31 mouse cellular contexts compared by ENCODE assay signal in the genomic region with DNA sequence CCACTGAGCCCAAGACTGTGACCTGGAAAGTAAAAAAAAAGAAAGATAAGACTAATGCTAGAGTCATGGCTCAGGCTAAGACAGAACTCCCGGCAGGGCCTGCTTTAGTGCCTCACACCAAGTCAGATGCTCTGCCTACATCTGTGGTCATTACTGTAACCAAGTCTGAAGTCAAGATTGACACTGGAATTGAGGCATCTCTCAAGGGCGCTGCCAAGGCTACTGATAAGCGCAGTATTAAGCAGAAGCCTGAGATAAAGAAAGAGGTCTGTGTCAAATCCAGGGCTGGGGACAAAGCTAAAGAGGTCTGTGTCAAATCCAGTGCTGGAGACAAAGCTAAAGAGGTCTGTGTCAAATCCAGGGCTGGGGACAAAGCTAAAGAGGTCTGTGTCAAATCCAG. TPM values are rescaled to one million over a fixed set of nuclear protein-coding genes. Genes with fewer than 3 reads are reported as not detected.
"Had no signal": no experiment of that assay in that cellular context is flagged by ENCODE, and none has a peak within 500 bp of the region (broad histone marks: within the 10 kb centered on the region; RNA-seq: fewer than 3 reads in every experiment).

No protein-coding gene starts in this region.

RNA-seq across cellular contexts. Expression of gene Tmsb15a, which starts 20.3 kb away (rescaled TPM):
- total RNA-seq: common myeloid progenitor, adult 5-6 weeks; gastrocnemius, adult 18-20 months; gastrocnemius, adult 2 months; gastrocnemius, adult 8-10 months; gastrocnemius, postnatal 10 days; gastrocnemius, postnatal 14 days; gastrocnemius, postnatal 25 days; gastrocnemius, postnatal 36 days; gastrocnemius, postnatal 4 days; granulocyte monocyte progenitor cell, adult 5-6 weeks; heart, adult 18-20 months; heart, adult 2 months; heart, adult 8-10 months had no signal
- polyA plus RNA-seq: cortical plate, adult 2 months; embryonic facial prominence, embryonic 10.5 days; embryonic facial prominence, embryonic 11.5 days; embryonic facial prominence, embryonic 12.5 days; embryonic facial prominence, embryonic 13.5 days; erythroblast, embryonic 14.5 days; forebrain, embryonic 10.5 days; forebrain, embryonic 11.5 days; forebrain, embryonic 12.5 days; forebrain, embryonic 13.5 days; forebrain, embryonic 14.5 days; forebrain, embryonic 15.5 days; forebrain, embryonic 16.5 days; forebrain, postnatal 0 days; frontal cortex, adult 2 months; gonadal fat pad, adult 2 months; heart, adult 2 months had no signal

RNA-seq across cellular contexts. Expression of gene Tcp11x2, which starts 51.8 kb away (rescaled TPM):
- total RNA-seq: common myeloid progenitor, adult 5-6 weeks; forebrain, postnatal 0 days; gastrocnemius, adult 18-20 months; gastrocnemius, adult 2 months; gastrocnemius, adult 8-10 months; gastrocnemius, postnatal 10 days; gastrocnemius, postnatal 14 days; gastrocnemius, postnatal 25 days; gastrocnemius, postnatal 36 days; gastrocnemius, postnatal 4 days; granulocyte monocyte progenitor cell, adult 5-6 weeks; heart, adult 18-20 months; heart, adult 2 months had no signal
- polyA plus RNA-seq: cortical plate, adult 2 months; embryonic facial prominence, embryonic 11.5 days; embryonic facial prominence, embryonic 12.5 days; embryonic facial prominence, embryonic 14.5 days; embryonic facial prominence, embryonic 15.5 days; erythroblast, embryonic 14.5 days; forebrain, embryonic 10.5 days; forebrain, embryonic 11.5 days; forebrain, embryonic 12.5 days; forebrain, embryonic 13.5 days; forebrain, embryonic 14.5 days; forebrain, embryonic 15.5 days; forebrain, embryonic 16.5 days; forebrain, postnatal 0 days; frontal cortex, adult 2 months; heart, adult 2 months had no signal
